Mouse (Mus musculus) heart, embryonic 14.5 days (tissue): ENCODE results near the gene Frat1. TPM values are rescaled to one million over a fixed set of nuclear protein-coding genes. Genes with fewer than 3 reads are reported as not detected.
"Not testable (repeated sequence)": the region's sequence is repeated elsewhere in the genome, so short reads cannot be mapped to it uniquely, and the experiment has no call there.

ENCODE experiments used
- ATAC-seq: fragments of 200-750 bp; cut with Nextera tagmentation; 2 replicates; pipeline ENCODE4 v1.8.0; 2017; ENCODE audit warnings: low read depth, moderate TSS enrichment; ENCODE audit not compliant: insufficient number of reproducible peaks, insufficient read depth, low FRiP score
- H3K27ac ChIP-seq, 2 experiments: fragments of 200-500 bp in 1 of 2; fragments of 300-500 bp in 1 of 2; sonication (generic) in 1 of 2; replicated peaks in 1 of 2; 2 replicates each; pipeline ENCODE4 v1.5.1; 2012 to 2014; ENCODE audit warnings: low read depth in 2 of 2, low read length in 2 of 2, control low read depth in 1 of 2, mild to moderate bottlenecking in 1 of 2, mixed read lengths in 1 of 2; ENCODE audit not compliant: control insufficient read depth in 1 of 2, insufficient read depth in 1 of 2
- H3K27me3 ChIP-seq: fragments of 300-500 bp; sonication (generic); 2 replicates; pipeline ENCODE4 v1.6.1; 2014; ENCODE audit warnings: mild to moderate bottlenecking, low read length, control low read depth; ENCODE audit not compliant: control insufficient read depth, insufficient read depth
- H3K36me3 ChIP-seq: fragments of 300-500 bp; sonication (generic); 2 replicates; pipeline ENCODE4 v1.6.1; 2014; ENCODE audit warnings: mild to moderate bottlenecking, control low read depth, low read length, mixed read lengths; ENCODE audit not compliant: control insufficient read depth, insufficient read depth
- H3K4me1 ChIP-seq, 2 experiments: fragments of 200-500 bp in 1 of 2; fragments of 300-500 bp in 1 of 2; sonication (generic) in 1 of 2; 2 replicates each; pipeline ENCODE4 v1.6.1; 2012 to 2014; ENCODE audit warnings: low read length in 2 of 2, control low read depth in 1 of 2, mixed read lengths in 1 of 2; ENCODE audit not compliant: control insufficient read depth in 2 of 2, insufficient read depth in 2 of 2
- H3K4me2 ChIP-seq: fragments of 300-500 bp; sonication (generic); 2 replicates; pipeline ENCODE4 v1.6.1; 2014; ENCODE audit warnings: mild to moderate bottlenecking, low read length
- H3K4me3 ChIP-seq, 2 experiments: fragments of 200-500 bp in 1 of 2; fragments of 300-500 bp in 1 of 2; sonication (generic) in 1 of 2; 2 replicates each; pipeline ENCODE4 v1.5.1; 2012 to 2014; ENCODE audit warnings: low read length in 2 of 2, mild to moderate bottlenecking in 2 of 2, control low read depth in 1 of 2, low read depth in 1 of 2, moderate library complexity in 1 of 2; ENCODE audit not compliant: control insufficient read depth in 1 of 2, insufficient read depth in 1 of 2
- H3K9ac ChIP-seq: fragments of 300-500 bp; sonication (generic); 2 replicates; pipeline ENCODE4 v1.6.1; 2014; ENCODE audit warnings: mild to moderate bottlenecking, low read length
- H3K9me3 ChIP-seq: fragments of 300-500 bp; sonication (generic); 2 replicates; pipeline ENCODE4 v1.6.1; 2016; ENCODE audit warnings: low read length, control low read depth; ENCODE audit not compliant: control insufficient read depth
- WGBS: fragments of 180-500 bp; shearing (Covaris S2); extraction: QIAGEN DNeasy Blood & Tissue Kit; methylation state at CpG from one replicate; pipeline ENCODE4 v1.1.7; 2014; 5-methylcytosine and 5-hydroxymethylcytosine counted together
- polyA plus RNA-seq: library from polyadenylated mRNA; unstranded; fragments of >200 nt; fragmentation: Nextera tagmentation; extraction: Ambion mirVana; gene quantifications from 2 replicates; pipeline ENCODE4 v1.2.1, GENCODE M21; 2014

The Frat1 gene
- polyA plus RNA-seq, 1 experiment from 2014 or later, result 2.6 TPM

DNA sequence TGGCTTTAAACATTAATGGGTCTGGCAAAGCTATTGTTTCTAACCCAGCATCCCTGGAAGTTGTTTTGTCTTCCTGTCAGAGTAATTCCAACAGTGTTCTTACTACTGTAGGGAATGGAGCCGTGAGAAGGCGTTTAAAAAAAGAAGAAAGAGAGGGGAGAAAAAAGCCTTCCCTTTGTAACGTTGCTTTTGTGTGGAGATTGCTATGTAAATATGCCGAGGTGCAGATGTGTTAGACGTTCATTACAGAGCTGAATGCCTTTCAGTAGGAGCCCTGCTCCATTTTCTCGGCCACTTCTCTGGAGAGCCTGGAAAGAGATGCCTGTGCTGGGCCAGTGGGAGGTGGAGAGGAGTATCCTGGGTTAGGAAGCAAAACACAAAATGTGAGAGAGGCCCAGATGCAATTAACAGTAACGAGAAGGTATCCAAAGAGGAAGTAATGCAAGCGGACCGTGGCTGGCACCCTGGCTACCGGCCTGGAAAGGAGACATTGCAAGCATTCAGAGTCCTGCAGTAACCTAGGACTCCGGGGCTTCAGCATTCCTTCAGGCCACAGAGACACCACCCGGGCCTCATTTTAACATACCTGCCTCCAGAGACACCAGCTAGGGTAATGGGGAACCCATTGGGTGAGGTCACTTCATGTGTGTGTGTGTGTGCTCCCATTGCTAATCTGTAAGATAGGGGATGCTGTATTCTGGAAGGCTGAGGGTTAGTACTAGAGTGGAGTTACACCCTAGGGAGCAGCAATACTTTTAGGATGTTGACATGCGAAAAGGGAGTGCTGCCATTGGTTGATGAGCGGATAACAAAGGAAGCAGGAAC lies 21.2 kb downstream of the Frat1 start:
- WGBS, result 37% methylated on average over 14 of the region's 14 CpGs
- no peaks in the 10 kb centered on the region; the same call in 1 of the 2 replicates for H3K27me3 ChIP-seq
- H3K9me3 ChIP-seq, result no peaks in the 10 kb centered on the region
- no peak overlapping the region for H3K27ac ChIP-seq
- peaks cover 6 to 7% of the 10 kb centered on the region in 2 experiments; a peak in 3 of 4 replicates for H3K4me1 ChIP-seq
- ATAC-seq, result no peak
- no peaks in the 10 kb centered on the region for H3K36me3 ChIP-seq
- H3K4me3 ChIP-seq, result no peak overlapping the region
- H3K4me2 ChIP-seq, result no peak overlapping the region
- no peak overlapping the region for H3K9ac ChIP-seq

DNA sequence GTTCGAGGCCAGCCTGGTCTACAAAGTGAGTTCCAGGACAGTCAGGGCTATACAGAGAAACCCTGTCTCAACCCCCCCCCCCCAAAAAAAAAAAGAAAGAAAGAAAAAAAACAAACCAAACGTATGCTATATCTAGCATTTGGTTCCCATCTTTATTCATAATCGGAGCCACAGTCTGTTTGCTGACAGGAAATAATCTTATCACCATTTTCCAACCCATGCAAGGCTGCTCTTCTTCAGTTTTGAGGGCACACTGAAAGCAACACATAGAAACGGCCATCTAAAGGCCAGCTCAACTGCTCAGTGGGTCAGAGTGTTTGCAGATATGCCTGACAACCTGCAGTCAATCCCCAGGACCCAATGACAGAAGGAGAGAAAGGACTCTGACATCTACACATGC lies 22.7 kb downstream of the Frat1 start:
- H3K27ac ChIP-seq, result no peak overlapping the region
- H3K9me3 ChIP-seq, result no peaks in the 10 kb centered on the region
- ATAC-seq, result no peak
- H3K4me2 ChIP-seq, result no peak overlapping the region
- 65% methylated on average over 4 of the region's 4 CpGs for WGBS
- H3K27me3 ChIP-seq, result no peaks in the 10 kb centered on the region
- no peak overlapping the region for H3K4me3 ChIP-seq
- no peaks in the 10 kb centered on the region for H3K36me3 ChIP-seq
- no peaks in the 10 kb centered on the region for H3K4me1 ChIP-seq
- H3K9ac ChIP-seq, result no peak overlapping the region

DNA sequence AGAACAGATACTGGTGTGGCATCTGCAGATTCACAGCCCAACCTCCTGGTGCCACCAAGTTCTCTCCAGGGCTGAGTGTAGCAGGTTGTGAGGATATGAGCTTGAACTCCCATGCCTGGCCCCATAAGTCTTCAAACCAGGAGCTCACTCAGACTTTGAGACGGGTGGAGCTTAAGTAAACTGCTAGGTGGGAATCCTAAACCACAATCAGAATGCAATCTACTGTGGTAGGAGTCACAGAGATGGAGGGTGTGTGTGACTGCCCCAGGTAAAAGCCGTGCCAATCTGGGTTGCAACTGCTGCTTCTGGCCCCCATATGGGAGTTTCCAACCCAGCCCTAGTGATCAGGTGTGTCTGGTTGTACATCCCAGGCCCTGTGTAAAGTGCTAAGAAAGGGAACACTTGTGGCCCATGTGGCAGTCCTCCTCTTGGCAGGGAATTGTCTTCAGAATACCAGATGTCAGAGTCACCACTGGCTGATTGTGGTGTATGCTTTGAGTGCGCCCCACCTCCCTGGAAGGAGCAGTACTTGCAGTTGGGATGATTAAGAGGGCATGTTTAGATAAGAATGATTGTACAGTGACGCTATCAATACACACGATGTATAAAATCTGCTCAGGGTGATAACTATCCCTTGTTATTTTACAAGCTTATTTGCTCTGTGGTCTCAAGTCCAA lies 27.5 kb downstream of the Frat1 start:
- 61% methylated on average over 5 of the region's 5 CpGs for WGBS
- H3K9ac ChIP-seq, result no peak overlapping the region
- peaks cover 7% of the 10 kb centered on the region for H3K36me3 ChIP-seq
- H3K27ac ChIP-seq, result no peak overlapping the region
- no peaks in the 10 kb centered on the region for H3K9me3 ChIP-seq
- no peaks in the 10 kb centered on the region for H3K4me1 ChIP-seq
- no peak for ATAC-seq
- no peak overlapping the region for H3K4me2 ChIP-seq
- no peaks in the 10 kb centered on the region for H3K27me3 ChIP-seq
- no peak overlapping the region for H3K4me3 ChIP-seq

DNA sequence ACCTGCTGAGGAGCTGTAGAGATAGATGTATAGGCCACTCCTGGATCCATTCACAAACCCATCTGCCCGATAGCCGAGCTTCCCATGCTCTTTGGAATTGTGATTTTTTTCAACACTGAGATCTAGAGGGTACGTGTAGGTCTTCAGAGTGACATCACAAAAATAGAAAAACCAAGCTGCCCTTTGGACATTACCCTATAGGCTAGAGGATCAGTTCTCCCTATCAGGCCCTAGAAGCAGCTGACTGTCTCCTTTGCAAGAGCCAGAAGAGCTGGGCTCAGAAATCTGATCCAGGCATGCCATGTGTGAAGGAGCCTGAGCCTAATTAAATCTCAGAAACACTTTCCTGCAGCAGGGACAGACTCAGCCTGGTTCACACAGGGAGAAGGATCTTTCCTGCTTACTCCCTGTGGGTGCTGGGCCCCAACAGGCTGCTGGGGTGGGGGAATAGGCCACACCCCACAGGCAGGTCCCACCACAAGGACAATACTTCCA lies 28.1 kb downstream of the Frat1 start:
- no peak overlapping the region for H3K4me2 ChIP-seq
- no peaks in the 10 kb centered on the region for H3K9me3 ChIP-seq
- H3K27me3 ChIP-seq, result no peaks in the 10 kb centered on the region
- no peak for ATAC-seq
- H3K9ac ChIP-seq, result no peak overlapping the region
- WGBS, result 63% methylated on average over 3 of the region's 3 CpGs
- peaks cover 13% of the 10 kb centered on the region for H3K36me3 ChIP-seq
- no peak overlapping the region for H3K27ac ChIP-seq
- no peaks in the 10 kb centered on the region for H3K4me1 ChIP-seq
- H3K4me3 ChIP-seq, result no peak overlapping the region

DNA sequence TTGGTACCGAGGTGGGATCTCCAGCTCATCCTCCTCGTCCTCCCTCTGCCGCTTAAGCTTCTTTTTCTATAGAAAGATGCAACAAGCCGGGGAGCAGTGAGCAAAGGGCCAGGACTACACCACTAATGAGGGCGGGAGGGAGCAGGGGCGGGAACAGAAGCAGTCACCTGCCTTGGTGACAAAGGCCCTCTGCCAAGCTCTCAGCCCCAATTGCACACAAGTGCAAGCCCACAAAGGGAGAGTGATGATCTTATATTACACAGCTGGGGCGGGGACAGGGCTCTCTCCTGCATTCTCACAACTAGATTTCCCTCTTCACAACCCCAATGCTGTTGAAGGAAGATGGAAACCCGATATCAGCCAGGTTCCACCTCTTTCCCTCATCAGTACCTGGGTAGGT lies 36.9 kb downstream of the Frat1 start:
- H3K4me1 ChIP-seq, result no peaks in the 10 kb centered on the region
- no peak overlapping the region for H3K4me2 ChIP-seq
- no peak overlapping the region for H3K27ac ChIP-seq
- H3K9me3 ChIP-seq, result no peaks in the 10 kb centered on the region
- H3K4me3 ChIP-seq, result no peak overlapping the region
- H3K36me3 ChIP-seq, result peaks cover 85% of the 10 kb centered on the region
- WGBS, result 92% methylated on average over 8 of the region's 8 CpGs
- no peak overlapping the region for H3K9ac ChIP-seq
- H3K27me3 ChIP-seq, result no peaks in the 10 kb centered on the region
- no peak for ATAC-seq

DNA sequence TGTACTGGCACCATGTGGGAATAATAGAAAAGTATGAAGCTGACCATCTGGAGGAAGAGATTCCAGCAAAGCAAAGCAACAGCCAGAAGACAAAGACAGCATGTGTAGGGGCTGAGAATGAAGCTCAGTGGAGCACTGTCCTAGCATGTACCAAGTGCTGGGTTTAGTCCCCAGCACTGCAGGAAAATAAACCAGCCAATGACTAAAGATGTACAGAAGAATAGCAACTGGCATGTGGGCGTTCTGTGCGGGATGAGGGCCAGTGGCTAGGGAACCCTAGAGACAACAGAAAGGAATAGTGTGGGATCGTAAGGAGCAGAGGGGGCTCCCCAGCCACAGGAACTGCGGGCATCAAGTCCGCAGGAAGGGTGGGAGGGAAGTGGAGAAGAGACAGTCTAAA lies 39.5 kb downstream of the Frat1 start:
- 89% methylated on average over 5 of the region's 5 CpGs for whole genome bisulfite sequencing
- peaks cover 89% of the 10 kb centered on the region for H3K36me3 ChIP-seq
- H3K4me3 ChIP-seq, result no peak overlapping the region

DNA sequence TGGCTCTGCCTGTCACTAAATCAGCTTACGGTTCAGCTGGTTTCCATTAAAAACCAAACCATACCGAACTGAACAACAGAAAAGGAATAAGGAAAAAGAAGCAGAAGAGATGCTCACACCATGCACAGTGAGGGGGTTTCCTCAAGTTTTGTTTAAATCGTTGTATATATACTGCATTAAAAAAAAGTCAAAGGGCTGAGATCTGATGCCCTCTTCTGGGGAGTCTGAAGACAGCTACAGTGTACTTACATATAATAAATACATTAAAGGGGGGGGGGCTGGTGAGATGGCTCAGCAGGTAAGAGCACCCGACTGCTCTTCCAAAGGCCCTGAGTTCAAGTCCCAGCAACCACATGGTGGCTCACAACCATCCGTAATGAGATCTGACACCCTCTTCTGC lies 40.2 kb downstream of the Frat1 start:
- H3K4me2 ChIP-seq, H3K9me3 ChIP-seq, H3K4me3 ChIP-seq, H3K27me3 ChIP-seq, ATAC-seq, H3K4me1 ChIP-seq, H3K9ac ChIP-seq, H3K27ac ChIP-seq: not testable (repeated sequence)
- H3K36me3 ChIP-seq, result peaks cover 90% of the 10 kb centered on the region
- WGBS, result 81% methylated on average over 5 of the region's 5 CpGs

More for the DNA sequence above, 39.5 kb downstream of the Frat1 start:
- Histone ChIP-seq H3K9me3 (no peaks in the 10 kb centered on the region), H3K27ac (no peak overlapping the region), H3K4me1 (no peaks in the 10 kb centered on the region), H3K4me2 (no peak overlapping the region), H3K9ac (no peak overlapping the region), H3K27me3 (no peaks in the 10 kb centered on the region)
- ATAC-seq, result no peak
